Mouse (Mus musculus) frontal cortex, postnatal 14 days (tissue): ENCODE results near the gene Ubl7.
"Not testable (repeated sequence)": the region's sequence is repeated elsewhere in the genome, so short reads cannot be mapped to it uniquely, and the experiment has no call there.

Experiments
- DNase-seq, 2 experiments: peaks; one replicate each; pipeline ENCODE4 v3.0.0; 2022; ENCODE audit warnings: low spot score in 2 of 2

Ubl7 gene

GRCm38 (mm10) chr9:57910254-57911160, at the start of gene Ubl7:
Gene Ubl7, plus strand, starts transcription at chr9:57910979.
- DNase-seq: peak; percentile 84

GRCm38 (mm10) chr9:57861951-57862471, 48.8 kb upstream of the Ubl7 start:
- peak; percentile 56 to 68 for DNase-seq

GRCm38 (mm10) chr9:57864336-57864735, 46.4 kb upstream of the Ubl7 start:
- no peak for DNase-seq

GRCm38 (mm10) chr9:57866530-57866929, 44.2 kb upstream of the Ubl7 start:
- DNase-seq: no peak

GRCm38 (mm10) chr9:57867236-57867635, 43.5 kb upstream of the Ubl7 start:
- DNase-seq: peak in 1 of 2 experiments; percentile 29

GRCm38 (mm10) chr9:57867880-57868279, 42.9 kb upstream of the Ubl7 start:
- DNase-seq: no peak

- no peak for DNase-seq
These were observed 42.0 kb upstream of the Ubl7 start for GRCm38 (mm10) chr9:57868767-57869166.

GRCm38 (mm10) chr9:57870273-57870816, 40.4 kb upstream of the Ubl7 start:
- no peak for DNase-seq

GRCm38 (mm10) chr9:57874134-57874533, 36.6 kb upstream of the Ubl7 start:
- DNase-seq: no peak

GRCm38 (mm10) chr9:57874994-57875393, 35.8 kb upstream of the Ubl7 start:
- DNase-seq: no peak

- DNase-seq: no peak
These were observed 31.6 kb upstream of the Ubl7 start for GRCm38 (mm10) chr9:57879213-57879612.

- DNase-seq: no peak
These were observed 30.5 kb upstream of the Ubl7 start for GRCm38 (mm10) chr9:57880278-57880677.

- not testable (repeated sequence) for DNase-seq
These were observed 29.0 kb upstream of the Ubl7 start for GRCm38 (mm10) chr9:57881781-57882180.

- no peak for DNase-seq
These were observed 27.4 kb upstream of the Ubl7 start for GRCm38 (mm10) chr9:57883413-57883812.

- no peak for DNase-seq
These were observed 22.7 kb upstream of the Ubl7 start for GRCm38 (mm10) chr9:57888119-57888518.

GRCm38 (mm10) chr9:57900478-57900877, 10.3 kb upstream of the Ubl7 start:
- DNase-seq: no peak

GRCm38 (mm10) chr9:57901197-57901596, 9.6 kb upstream of the Ubl7 start:
- no peak for DNase-seq

- no peak for DNase-seq
These were observed 9.2 kb upstream of the Ubl7 start for GRCm38 (mm10) chr9:57901601-57902000.

- no peak for DNase-seq
These were observed 8.6 kb upstream of the Ubl7 start for GRCm38 (mm10) chr9:57902132-57902531.

- no peak for DNase-seq
These were observed 7.1 kb upstream of the Ubl7 start for GRCm38 (mm10) chr9:57903589-57904249.

GRCm38 (mm10) chr9:57904250-57904644, 6.5 kb upstream of the Ubl7 start:
- no peak for DNase-seq

GRCm38 (mm10) chr9:57907206-57907605, 3.6 kb upstream of the Ubl7 start:
- no peak for DNase-seq
